In the genomic region with DNA sequence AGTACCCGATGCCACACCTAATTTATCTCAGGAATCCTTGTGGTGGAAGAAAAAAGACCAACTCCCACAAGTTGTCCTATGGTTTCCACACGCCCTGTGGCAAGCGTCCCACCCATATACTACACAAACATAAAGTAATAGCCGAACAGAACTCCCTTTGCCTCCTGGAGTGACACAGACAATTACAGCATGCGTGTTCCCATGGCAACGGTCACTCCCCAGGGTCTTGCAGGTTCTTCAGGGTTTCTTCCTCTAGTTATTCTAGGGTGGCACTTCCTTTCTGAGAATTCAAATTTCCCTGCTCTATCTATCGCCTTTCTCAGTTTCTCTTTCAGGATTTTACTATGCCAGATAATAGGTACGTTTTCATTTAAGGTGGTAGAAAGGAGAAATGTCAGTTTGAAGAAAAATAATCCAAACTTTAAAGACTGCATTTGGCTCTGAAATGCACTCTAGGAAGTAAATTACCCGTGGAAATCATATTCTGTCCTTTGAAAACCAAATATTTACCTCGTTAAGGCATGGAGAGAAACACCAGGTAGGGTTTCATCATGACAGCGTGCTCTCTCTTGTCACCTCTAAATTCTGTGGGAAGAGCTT, we compare ENCODE assay signal across 14 mouse cellular contexts. TPM values are rescaled to one million over a fixed set of nuclear protein-coding genes. Genes with fewer than 3 reads are reported as not detected.
DNase-seq lines count a peak whose midpoint lies in the region; ATAC-seq lines count a peak whose summit lies in the region.
"Had no signal": no experiment of that assay in that cellular context is flagged by ENCODE, and none has a peak within 500 bp of the region (broad histone marks: within the 10 kb centered on the region; RNA-seq: fewer than 3 reads in every experiment).

No protein-coding gene starts in this region.

- WGBS in stomach, embryonic 16.5 days: 54% methylated on average over 11 of the region's 11 CpGs
- WGBS in midbrain, embryonic 15.5 days: 72% methylated on average over 11 of the region's 11 CpGs

- no peak overlapping the region for H3K9ac ChIP-seq in stomach, embryonic 16.5 days (ENCODE audit: low read length)
- H3K9ac ChIP-seq in midbrain, embryonic 15.5 days: no peak overlapping the region
- H3K9ac ChIP-seq: embryonic facial prominence, embryonic 15.5 days had no signal

- ATAC-seq in megakaryocyte, adult 5-6 weeks (ENCODE audit: poor library complexity, severe bottlenecking): peak; percentile 87
- peak; percentile 65 for ATAC-seq in stomach, embryonic 16.5 days (ENCODE audit: insufficient read depth, low FRiP score)
- ATAC-seq in midbrain, embryonic 15.5 days (replicated peaks): no peak

- no peaks in the 10 kb centered on the region for H3K27me3 ChIP-seq in stomach, embryonic 16.5 days (ENCODE audit: control insufficient read depth, insufficient read depth, low read length)
- H3K27me3 ChIP-seq in midbrain, embryonic 15.5 days (replicated peaks): no peaks in the 10 kb centered on the region
- H3K27me3 ChIP-seq: embryonic facial prominence, embryonic 15.5 days had no signal

- peaks cover 6% of the 10 kb centered on the region; the same call in 1 of the 2 replicates for H3K9me3 ChIP-seq in stomach, embryonic 16.5 days (replicated peaks; ENCODE audit: control insufficient read depth, low read length)
- H3K9me3 ChIP-seq in midbrain, embryonic 15.5 days: no peaks in the 10 kb centered on the region
- H3K9me3 ChIP-seq: embryonic facial prominence, embryonic 15.5 days had no signal

- DNase-seq in ovary, adult 18-20 months (ENCODE audit: low spot score): peak; percentile 16
- no peak for DNase-seq in ovary, postnatal 14 days (ENCODE audit: low spot score)
- peak; percentile 75 for DNase-seq in ZHBTc4 (ENCODE audit: low read depth, low spot score)
- no peak for DNase-seq in heart, postnatal 4 days
- DNase-seq: cerebellum, adult 18-20 months; gastrocnemius, postnatal 10 days; heart, postnatal 10 days had no signal

- H3K27ac ChIP-seq in stomach, embryonic 16.5 days (ENCODE audit: low read length): peak overlapping the region; percentile 42; the same call in 1 of the 2 replicates
- no peak overlapping the region for H3K27ac ChIP-seq in midbrain, embryonic 15.5 days
- H3K27ac ChIP-seq: embryonic facial prominence, embryonic 15.5 days; layer of hippocampus, adult 2 months had no signal

- H3K4me3 ChIP-seq in stomach, embryonic 16.5 days (replicated peaks; ENCODE audit: low read length): no peak overlapping the region
- H3K4me3 ChIP-seq in midbrain, embryonic 15.5 days: no peak overlapping the region
- H3K4me3 ChIP-seq: embryonic facial prominence, embryonic 15.5 days; layer of hippocampus, adult 2 months had no signal

- H3K4me2 ChIP-seq in stomach, embryonic 16.5 days (ENCODE audit: low read depth, low read length): no peak overlapping the region
- H3K4me2 ChIP-seq in midbrain, embryonic 15.5 days: no peak overlapping the region
- H3K4me2 ChIP-seq: embryonic facial prominence, embryonic 15.5 days; liver, embryonic 11.5 days; midbrain, embryonic 11.5 days had no signal

- H3K36me3 ChIP-seq in stomach, embryonic 16.5 days (ENCODE audit: control insufficient read depth, insufficient read depth, low read length): no peaks in the 10 kb centered on the region
- no peaks in the 10 kb centered on the region for H3K36me3 ChIP-seq in midbrain, embryonic 15.5 days (replicated peaks)
- H3K36me3 ChIP-seq: embryonic facial prominence, embryonic 15.5 days had no signal

- no peaks in the 10 kb centered on the region for H3K4me1 ChIP-seq in stomach, embryonic 16.5 days (ENCODE audit: control insufficient read depth, insufficient read depth, low read length)
- H3K4me1 ChIP-seq in midbrain, embryonic 15.5 days: no peaks in the 10 kb centered on the region
- H3K4me1 ChIP-seq: embryonic facial prominence, embryonic 15.5 days had no signal

RNA-seq across cellular contexts. Expression of a gene that starts 25.9 kb away (rescaled TPM):
- total RNA-seq in megakaryocyte, adult 5-6 weeks (2015): 1,942 and 2,045 TPM in 2 replicates
- total RNA-seq in megakaryocyte, adult 5-6 weeks (2017): 1,369 and 1,731 TPM in 2 replicates
- 226 and 255 TPM in 2 replicates for polyA plus RNA-seq in stomach, embryonic 16.5 days (2015; fragmentation: Nextera tagmentation; extraction: Ambion mirVana)
- polyA plus RNA-seq in midbrain, embryonic 15.5 days (2015; fragmentation: Nextera tagmentation; extraction: Ambion mirVana): 0.49 and 0.71 TPM in 2 replicates
- total RNA-seq in heart, postnatal 4 days (2021): 1 to 10 TPM; 2.8 to 3.0 TPM
- total RNA-seq: layer of hippocampus, adult 2 months had no signal

Comparison
In these comparisons a context has a peak if more than half of its experiments do, and no peak if none do; other contexts are left out.
1. DNase-seq: peak in ovary, adult 18-20 months (single experiment) and ZHBTc4 (single experiment); none in ovary, postnatal 14 days (single experiment) and heart, postnatal 4 days (single experiment).
2. RNA of a gene that starts 25.9 kb away (total RNA-seq): 1,369 to 2,045 TPM in megakaryocyte, adult 5-6 weeks; 2.8 to 3.0 TPM in heart, postnatal 4 days; every median in the first group is over 100 times any median in the second.